Mouse (Mus musculus) T-helper 2 cell (primary cell): Measurements from ENCODE around the gene Arhgef6.

Experiments
- in situ Hi-C: fragments of 300-600 bp; cut with MboI, MseI; formaldehyde crosslinking; loops from one replicate; pipeline ENCODE4 v1.15.1; 2025; ENCODE audit warnings: high pct_unique_total_duplicates

Arhgef6 gene

GRCm38 (mm10) chrX:57338371-57339211 is at the start of gene Arhgef6:
Arhgef6 (minus strand) TSS chrX:57338729.
- in situ Hi-C loops = no loop called here

- in situ Hi-C loops = no loop called here
These were observed 42.4 kb upstream of the Arhgef6 start for GRCm38 (mm10) chrX:57380915-57381314.

- in situ Hi-C loops = no loop called here
These were observed 40.0 kb upstream of the Arhgef6 start for GRCm38 (mm10) chrX:57378579-57378978.

- in situ Hi-C loops = no loop called here
These were observed 38.6 kb upstream of the Arhgef6 start for GRCm38 (mm10) chrX:57377096-57377495.

DNA sequence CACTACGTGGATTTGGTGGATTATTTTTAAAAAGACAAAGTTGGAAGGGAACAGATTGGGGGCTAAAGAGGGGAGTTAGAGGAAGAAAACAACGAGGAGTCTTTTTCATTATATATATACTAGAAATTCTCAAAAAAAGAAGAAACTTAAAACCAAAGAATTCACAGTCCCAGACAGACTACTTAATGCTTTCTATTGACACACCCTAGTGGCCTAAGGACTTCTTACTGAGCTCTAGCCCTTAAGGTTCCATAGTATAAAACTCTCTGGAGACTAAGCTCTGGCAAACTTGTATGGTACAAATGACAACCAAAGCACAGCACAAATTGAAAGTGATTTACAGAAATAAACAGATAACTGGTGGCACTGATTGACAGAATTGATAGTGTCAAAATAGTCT is 35.5 kb upstream of the Arhgef6 start:
- in situ Hi-C loops = no loop called here

- in situ Hi-C loops = no loop called here
These were observed 35.0 kb upstream of the Arhgef6 start for GRCm38 (mm10) chrX:57373543-57373942.

DNA sequence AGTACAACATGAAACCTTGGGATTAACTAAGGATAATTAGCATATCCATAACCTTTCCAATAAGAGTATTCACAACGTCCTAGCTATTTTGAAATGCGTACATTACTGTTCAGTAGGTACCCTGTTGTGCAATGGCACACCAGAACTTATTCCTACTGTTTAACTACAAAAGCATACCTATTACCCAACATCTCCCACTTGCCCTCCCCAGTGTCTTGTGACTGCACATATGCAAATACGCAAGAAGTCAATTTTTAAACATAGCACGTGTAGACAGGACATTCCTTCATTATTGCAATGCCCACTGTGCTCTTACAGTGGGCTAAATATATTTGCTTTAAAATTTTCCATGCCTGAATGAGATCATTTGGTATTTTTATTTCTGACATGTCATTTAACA is 34.4 kb upstream of the Arhgef6 start:
- in situ Hi-C loops = no loop called here

- in situ Hi-C loops = no loop called here
These were observed 26.5 kb upstream of the Arhgef6 start for GRCm38 (mm10) chrX:57364891-57365569.

- in situ Hi-C loops = no loop called here
These were observed 20.8 kb upstream of the Arhgef6 start for GRCm38 (mm10) chrX:57359316-57359715.

GRCm38 (mm10) chrX:57339220-57339619 is 691 bp upstream of the Arhgef6 start:
- in situ Hi-C loops = no loop called here

DNA sequence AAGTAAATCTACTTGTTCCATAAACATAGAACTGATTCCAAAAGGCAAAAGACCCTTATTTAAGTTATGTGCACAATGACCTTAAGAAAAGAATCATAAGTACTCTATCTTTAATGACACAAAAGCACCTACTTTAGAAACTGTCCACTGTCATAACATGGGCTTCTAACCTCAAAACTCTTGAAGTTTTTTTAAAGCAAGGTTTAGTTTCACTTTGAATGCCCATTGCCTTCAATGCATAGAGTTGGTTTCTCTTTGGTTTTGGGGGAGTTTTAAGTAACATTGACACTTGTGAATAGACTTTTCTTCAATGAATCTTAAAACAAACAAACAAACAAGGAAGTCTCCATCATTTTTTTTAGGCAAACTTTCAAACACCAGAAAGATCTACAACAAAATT is 947 bp downstream of the Arhgef6 start:
- in situ Hi-C loops = no loop called here

GRCm38 (mm10) chrX:57336958-57337357 is 1.6 kb downstream of the Arhgef6 start:
- in situ Hi-C loops = no loop called here

DNA sequence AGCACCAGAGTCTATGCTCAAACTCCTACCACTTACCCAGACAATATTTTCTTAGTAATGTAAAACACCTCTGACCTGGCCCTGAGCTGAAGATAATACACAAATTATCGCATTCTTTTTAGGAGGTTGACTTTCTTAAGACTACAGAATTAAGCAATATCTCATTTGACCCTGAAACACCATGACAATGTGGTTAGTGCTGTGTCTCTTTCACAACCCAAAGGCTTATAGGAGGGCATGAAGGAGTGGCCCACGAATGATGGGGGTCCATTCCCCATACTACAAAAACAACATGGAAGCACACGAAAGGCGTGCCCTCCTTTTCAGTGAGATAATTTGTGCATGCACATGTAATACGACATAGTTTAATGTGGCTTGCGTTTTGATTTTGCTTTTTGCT is 3.2 kb downstream of the Arhgef6 start:
- in situ Hi-C loops = no loop called here

GRCm38 (mm10) chrX:57327668-57328338 is 10.7 kb downstream of the Arhgef6 start:
- in situ Hi-C loops = no loop called here

GRCm38 (mm10) chrX:57326487-57327221 is 11.9 kb downstream of the Arhgef6 start:
- in situ Hi-C loops = no loop called here

GRCm38 (mm10) chrX:57325861-57326461 is 12.6 kb downstream of the Arhgef6 start:
- in situ Hi-C loops = no loop called here

- in situ Hi-C loops = no loop called here
These were observed 13.6 kb downstream of the Arhgef6 start for GRCm38 (mm10) chrX:57324891-57325290.

- in situ Hi-C loops = no loop called here
These were observed 26.5 kb downstream of the Arhgef6 start for GRCm38 (mm10) chrX:57312066-57312465.

DNA sequence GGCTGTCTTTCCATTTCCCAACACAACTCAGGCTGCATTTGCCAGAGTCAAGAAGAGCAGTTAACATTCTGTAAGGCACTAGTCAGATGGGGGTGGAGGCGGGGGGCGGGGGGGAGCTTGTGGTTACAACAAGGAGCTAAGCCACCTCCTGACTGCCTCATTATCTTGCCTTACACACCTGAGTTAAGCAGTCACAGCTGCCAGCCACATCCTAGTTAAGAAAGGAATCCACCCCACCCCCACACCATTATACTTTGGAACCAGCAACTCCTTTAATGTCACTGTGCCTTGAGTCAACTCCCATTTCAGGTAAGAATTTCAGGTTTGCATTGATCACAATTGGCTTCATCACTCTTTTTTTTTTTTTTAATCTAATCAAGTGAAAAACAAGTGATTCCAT is 28.5 kb downstream of the Arhgef6 start:
- in situ Hi-C loops = no loop called here

GRCm38 (mm10) chrX:57306747-57307146 is 31.8 kb downstream of the Arhgef6 start:
- in situ Hi-C loops = no loop called here

DNA sequence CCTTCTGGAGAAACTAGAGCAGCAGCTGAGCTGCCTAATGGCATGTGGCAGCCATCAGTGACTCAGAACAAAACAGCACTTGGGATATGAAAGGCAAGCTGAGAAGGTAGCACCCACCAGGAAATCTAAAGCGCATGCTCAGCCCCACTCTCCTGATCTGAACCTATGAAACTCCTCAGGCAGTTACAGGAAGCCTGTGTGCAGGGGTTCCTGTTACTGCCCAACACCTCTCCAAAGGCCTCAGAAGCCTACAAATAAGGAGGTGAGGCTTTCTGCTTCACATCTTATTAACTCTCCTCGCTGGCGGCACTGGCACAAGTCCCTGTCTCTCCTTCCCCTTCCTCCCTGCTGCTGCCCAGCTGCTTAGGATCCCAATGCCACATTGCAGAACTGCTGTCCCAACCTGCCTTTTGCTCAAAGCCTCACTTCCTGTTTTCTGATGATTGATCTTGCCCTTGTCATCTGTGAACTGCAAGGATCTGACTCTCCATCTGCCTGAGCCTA is 33.7 kb downstream of the Arhgef6 start:
- in situ Hi-C loops = no loop called here
